Mouse (Mus musculus) liver, embryonic 14.5 days (tissue): ENCODE measurements around the gene Evi5.

Experiments used
- CTCF ChIP-seq: IDR thresholded peaks from 2 replicates; pipeline ENCODE4 v1.5.1; 2016; ENCODE audit warnings: antibody characterized with exemption, low read depth, control low read depth
- EP300 ChIP-seq: IDR thresholded peaks from 2 replicates; pipeline ENCODE4 v1.6.1; 2016; ENCODE audit warnings: antibody characterized with exemption, low read depth

DNA sequence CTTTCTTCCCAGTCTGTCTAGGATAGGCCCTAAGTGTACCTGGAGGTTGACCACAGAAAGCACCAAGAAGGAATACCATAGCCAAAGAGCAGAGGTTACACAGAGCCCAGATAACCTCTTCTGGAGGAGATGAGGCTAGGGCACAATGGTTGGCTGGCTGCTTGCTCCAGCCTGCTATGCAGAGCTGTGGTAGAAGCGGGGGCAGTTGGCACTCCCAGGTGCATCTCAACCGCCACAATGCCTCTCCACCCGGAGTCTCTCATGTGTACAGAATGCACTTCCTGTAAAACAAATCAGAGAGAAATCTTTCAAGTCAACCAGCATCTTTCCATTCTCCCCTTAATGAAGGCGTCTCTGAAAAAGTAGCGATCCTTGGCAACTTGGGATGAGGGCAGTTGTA is 135.9 kb downstream of the Evi5 start:
- no peak for TF ChIP-seq EP300
- no peak for TF ChIP-seq CTCF
